Mouse (Mus musculus) spleen, adult 2 months (tissue): ENCODE results near the gene Rere.

Experiments used
- CTCF ChIP-seq: fragments of 200-500 bp; IDR thresholded peaks from 2 replicates; pipeline ENCODE4 v1.5.1; 2011; ENCODE audit warnings: mild to moderate bottlenecking, inconsistent platforms; ENCODE audit not compliant: insufficient read depth, insufficient read length, insufficient replicate concordance; ENCODE audit errors: extremely low read depth
- POLR2A ChIP-seq: fragments of 200-500 bp; IDR thresholded peaks from 2 replicates; pipeline ENCODE4 v1.6.1; 2011; ENCODE audit warnings: low read depth, low read length, inconsistent platforms

- TF ChIP-seq POLR2A (no peak), CTCF (no peak)
Observed at GRCm38 (mm10) chr4:150401830-150402607, 120.6 kb downstream of the Rere start.
